Mouse (Mus musculus) ES-E14 (cell line): ENCODE measurements around the gene Cish. TPM values are rescaled to one million over a fixed set of nuclear protein-coding genes. Genes with fewer than 3 reads are reported as not detected.

ENCODE experiments used
- DNase-seq: peaks from one replicate; pipeline ENCODE4 v3.0.0-alpha.2; 2013; ENCODE audit warnings: low read depth, low spot score
- H3K27ac ChIP-seq: 2 replicates; pipeline ENCODE4 v1.5.1; 2012; ENCODE audit warnings: low read depth, mild to moderate bottlenecking, low read length, moderate library complexity, mixed read lengths; ENCODE audit not compliant: poor library complexity, insufficient read depth, severe bottlenecking
- H3K36me3 ChIP-seq: 2 replicates; pipeline ENCODE4 v1.6.1; 2012; ENCODE audit warnings: mild to moderate bottlenecking, low read length, moderate library complexity, mixed read lengths; ENCODE audit not compliant: control insufficient read depth, poor library complexity, insufficient read depth, severe bottlenecking
- H3K4me1 ChIP-seq, 2 experiments: fragments of 150-350 bp in 1 of 2; sonication (generic) in 1 of 2; 2 replicates each; pipeline ENCODE4 v1.6.1; 2012; ENCODE audit warnings: low read length in 2 of 2, mild to moderate bottlenecking in 1 of 2, mixed read lengths in 1 of 2; ENCODE audit not compliant: control insufficient read depth in 2 of 2, insufficient read depth in 2 of 2, poor library complexity in 1 of 2
- H3K4me3 ChIP-seq, 2 experiments: fragments of 150-350 bp in 1 of 2; sonication (generic) in 1 of 2; 2 replicates each; pipeline ENCODE4 v1.5.1; 2012; ENCODE audit warnings: low read length in 2 of 2, low read depth in 1 of 2, mild to moderate bottlenecking in 1 of 2, mixed read lengths in 1 of 2; ENCODE audit not compliant: insufficient read depth in 1 of 2, poor library complexity in 1 of 2, severe bottlenecking in 1 of 2
- H3K9ac ChIP-seq: 2 replicates; pipeline ENCODE4 v1.6.1; 2012; ENCODE audit warnings: low read depth, mild to moderate bottlenecking, low read length, mixed read lengths; ENCODE audit not compliant: poor library complexity, insufficient read depth, severe bottlenecking
- H3K9me3 ChIP-seq: fragments of 150-350 bp; sonication (generic); 2 replicates; pipeline ENCODE4 v1.6.1; 2012; ENCODE audit warnings: low read depth, mild to moderate bottlenecking, low read length; ENCODE audit not compliant: control insufficient read depth, insufficient read depth
- CHD2 ChIP-seq: IDR thresholded peaks from 2 replicates; pipeline ENCODE4 v1.6.1; 2014; ENCODE audit warnings: mild to moderate bottlenecking, low read depth, low read length, inconsistent platforms
- HCFC1 ChIP-seq: IDR thresholded peaks from 2 replicates; pipeline ENCODE4 v1.6.1; 2012; ENCODE audit warnings: low read length, inconsistent platforms, borderline replicate concordance; ENCODE audit not compliant: insufficient read depth
- MAFK ChIP-seq: IDR thresholded peaks from 2 replicates; pipeline ENCODE4 v1.6.1; 2014; ENCODE audit warnings: mild to moderate bottlenecking, low read depth, low read length, inconsistent platforms; ENCODE audit not compliant: insufficient read depth
- ZC3H11A ChIP-seq: IDR thresholded peaks from 2 replicates; pipeline ENCODE4 v1.6.1; 2012; ENCODE audit warnings: low read depth, mild to moderate bottlenecking, inconsistent platforms, low read length, borderline replicate concordance
- ZNF384 ChIP-seq: IDR thresholded peaks from 2 replicates; pipeline ENCODE4 v1.6.1; 2012; ENCODE audit warnings: low read depth, low read length, inconsistent platforms
- in situ Hi-C, 2 experiments: fragments of 600-800 bp; cut with MboI; formaldehyde crosslinking; loops; one replicate each; pipeline ENCODE4 v1.15.1; 2025; ENCODE audit warnings: low sequenced_read_pairs in 2 of 2, inconsistent platforms in 1 of 2; ENCODE audit not compliant: unreplicated experiment in 2 of 2
- total RNA-seq: library from RNA; depleted of rRNA; stranded (reverse); fragments of 300-350 nt; gene quantifications from 2 replicates; pipeline ENCODE4 v1.2.3, GENCODE M21; 2012

Gene Cish
- total RNA-seq, 1 experiment: 2.5 TPM

DNA sequence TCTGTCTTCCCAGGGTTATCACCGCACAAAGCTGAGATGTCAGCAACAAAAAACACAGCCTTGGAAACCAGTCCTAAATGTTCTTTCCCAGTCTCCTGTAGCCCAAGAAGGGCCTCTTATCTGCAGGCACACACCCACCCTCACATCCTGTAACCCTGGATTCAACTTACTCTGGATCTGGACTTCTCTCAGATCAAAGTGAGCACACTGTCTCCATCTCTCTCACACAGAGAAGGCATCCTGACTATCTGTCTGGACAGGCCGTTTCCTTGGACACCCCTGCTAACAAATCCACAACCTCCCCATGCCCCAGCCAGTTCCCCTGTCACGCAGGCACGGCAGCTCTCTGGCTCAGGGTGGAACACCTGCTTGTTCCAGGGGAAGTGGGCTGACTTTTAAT, 23.5 kb upstream of the Cish start:
- no peak overlapping the region for H3K9ac ChIP-seq
- peaks cover 0 to 8% of the 10 kb centered on the region in 2 experiments; a peak in 2 of 4 replicates for H3K4me1 ChIP-seq
- no peak overlapping the region for H3K27ac ChIP-seq
- no peak for DNase-seq
- in situ Hi-C loops: no loop called here
- TF ChIP-seq HCFC1 (no peak), MAFK (no peak), ZNF384 (no peak), ZC3H11A (no peak), CHD2 (no peak)
- peaks cover 2% of the 10 kb centered on the region; the same call in 1 of the 2 replicates for H3K36me3 ChIP-seq
- H3K9me3 ChIP-seq: no peaks in the 10 kb centered on the region
- no peak overlapping the region for H3K4me3 ChIP-seq

DNA sequence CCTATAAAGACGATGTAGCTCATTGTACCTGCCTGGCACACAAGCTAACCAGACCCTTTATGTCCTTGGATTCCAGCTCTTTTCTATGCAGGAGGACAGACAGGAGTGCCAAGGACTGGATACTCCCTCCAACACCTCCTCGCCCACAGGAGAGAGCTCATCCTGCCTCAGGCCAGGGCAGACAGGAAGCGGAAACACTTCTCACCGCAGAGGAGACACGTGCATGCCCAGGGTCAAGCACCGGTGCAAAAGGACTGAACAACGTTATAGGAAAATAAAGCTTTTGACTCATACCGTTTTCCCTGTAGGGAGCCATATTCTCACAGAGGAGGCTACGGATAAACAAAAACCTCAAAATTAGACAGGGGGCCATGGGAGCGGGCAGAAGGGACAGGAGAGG, 22.6 kb upstream of the Cish start:
- no peak for DNase-seq
- Histone ChIP-seq H3K9ac (no peak overlapping the region), H3K4me1 (peaks cover 2 to 9% of the 10 kb centered on the region in 2 experiments; a peak in 3 of 4 replicates), H3K4me3 (no peak overlapping the region), H3K9me3 (no peaks in the 10 kb centered on the region), H3K27ac (no peak overlapping the region), H3K36me3 (peaks cover 2% of the 10 kb centered on the region; the same call in 1 of the 2 replicates)
- TF ChIP-seq HCFC1: no peak
- TF ChIP-seq CHD2: no peak
- TF ChIP-seq ZC3H11A: no peak
- in situ Hi-C loops: no loop called here

DNA sequence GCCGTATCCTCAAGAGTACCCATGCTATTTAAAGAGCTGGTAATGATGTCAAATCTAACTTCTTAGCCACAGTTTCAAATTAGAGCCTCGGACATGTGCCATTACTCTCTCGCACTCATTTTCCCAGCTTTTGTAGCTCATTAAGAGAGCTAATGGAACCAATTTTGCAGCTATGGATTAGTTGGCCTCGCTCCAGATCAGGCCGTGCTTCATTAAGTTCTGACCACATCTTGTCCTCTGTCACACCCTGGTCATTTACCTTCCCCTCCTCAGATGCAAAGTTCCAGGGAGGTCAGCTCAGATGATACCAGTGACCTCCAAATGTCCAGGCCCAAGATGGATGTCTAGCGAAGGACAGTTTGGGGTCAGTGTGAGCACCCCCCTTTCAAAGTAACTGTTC, 21.1 kb upstream of the Cish start:
- Histone ChIP-seq H3K9ac (no peak overlapping the region), H3K4me1 (peaks cover 7 to 22% of the 10 kb centered on the region in 2 experiments; a peak in 3 of 4 replicates), H3K27ac (no peak overlapping the region), H3K9me3 (no peaks in the 10 kb centered on the region), H3K36me3 (peaks cover 6% of the 10 kb centered on the region; the same call in 1 of the 2 replicates), H3K4me3 (no peak overlapping the region)
- in situ Hi-C loops: no loop called here
- DNase-seq: no peak
- TF ChIP-seq MAFK: no peak
- TF ChIP-seq ZNF384: no peak
- TF ChIP-seq CHD2: no peak
- TF ChIP-seq HCFC1: no peak
- TF ChIP-seq ZC3H11A: no peak

DNA sequence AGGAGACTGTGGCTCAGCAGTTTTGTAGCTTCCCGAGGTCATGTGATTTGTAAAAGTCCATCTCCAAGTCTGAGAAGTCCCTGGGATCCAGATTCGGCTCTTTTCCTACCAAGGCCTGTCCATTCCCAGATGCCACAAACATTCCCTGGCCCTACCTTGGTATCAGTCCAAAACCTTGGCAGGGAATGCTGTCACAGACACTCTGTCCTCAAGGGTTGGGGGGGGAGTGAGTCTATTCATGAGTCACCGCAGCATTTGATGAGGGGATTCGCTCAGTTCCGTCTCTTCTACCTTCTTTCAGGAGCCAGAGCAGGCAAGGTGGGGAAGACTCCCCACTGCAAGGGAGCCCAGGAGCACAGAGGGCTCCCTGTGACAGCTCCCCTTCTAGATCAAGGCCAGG, 20.1 kb upstream of the Cish start:
- H3K36me3 ChIP-seq: peaks cover 6% of the 10 kb centered on the region; the same call in 1 of the 2 replicates
- no peak overlapping the region for H3K9ac ChIP-seq
- H3K4me1 ChIP-seq: peaks cover 7 to 25% of the 10 kb centered on the region in 2 experiments; a peak in 3 of 4 replicates
- H3K9me3 ChIP-seq: no peaks in the 10 kb centered on the region
- no peak overlapping the region for H3K4me3 ChIP-seq
- no peak overlapping the region for H3K27ac ChIP-seq
- TF ChIP-seq ZC3H11A (no peak), ZNF384 (no peak), MAFK (no peak), HCFC1 (no peak), CHD2 (no peak)
- no peak for DNase-seq
- in situ Hi-C loops: no loop called here

DNA sequence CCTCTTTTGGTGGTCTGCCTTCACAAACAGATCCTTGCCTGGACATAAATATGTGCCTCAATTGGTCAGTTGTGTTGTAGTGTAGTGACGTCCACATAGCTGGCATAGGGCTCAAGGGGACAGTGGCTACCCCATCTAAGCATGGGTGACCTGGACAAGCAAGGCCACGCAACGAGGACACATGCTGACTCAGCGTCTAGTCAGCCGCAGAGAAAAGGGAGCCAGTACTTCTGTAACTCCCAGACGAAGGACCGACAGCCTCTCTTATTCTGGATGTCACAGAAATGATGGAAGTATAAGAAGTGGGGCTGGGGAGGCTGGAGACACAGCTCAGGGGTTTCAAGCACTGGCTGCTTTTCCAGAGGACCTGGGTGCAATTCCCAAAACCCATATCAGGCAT, 18.2 kb upstream of the Cish start:
- peaks cover 6% of the 10 kb centered on the region; the same call in 1 of the 2 replicates for H3K36me3 ChIP-seq
- H3K4me3 ChIP-seq: no peak overlapping the region
- H3K9me3 ChIP-seq: no peaks in the 10 kb centered on the region
- TF ChIP-seq CHD2: no peak
- peak; percentile 79 for TF ChIP-seq MAFK
- DNase-seq: no peak
- no peak overlapping the region for H3K9ac ChIP-seq
- H3K4me1 ChIP-seq: peaks cover 7 to 33% of the 10 kb centered on the region in 2 experiments; a peak in 3 of 4 replicates
- H3K27ac ChIP-seq: peak overlapping the region; percentile 82; the same call in 1 of the 2 replicates
- in situ Hi-C loops: no loop called here
